Mouse (Mus musculus) olfactory bulb, adult 2 months (tissue): ENCODE measurements at regions not wholly inside any gene's neighbourhood (a gene's known extent, or its start where the extent isn't known, plus 50 kb on each side); places are given as distances from the start of the nearest gene placed in this dataset.

ENCODE experiments used
- CTCF ChIP-seq: fragments of 200-500 bp; IDR thresholded peaks from 2 replicates; pipeline ENCODE4 v1.5.1; 2012; ENCODE audit warnings: low read depth, mild to moderate bottlenecking, low read length, moderate library complexity; ENCODE audit not compliant: insufficient read depth
- POLR2A ChIP-seq: fragments of 200-500 bp; IDR thresholded peaks from 2 replicates; pipeline ENCODE4 v1.6.1; 2012; ENCODE audit warnings: mild to moderate bottlenecking, low read depth, low read length, moderate library complexity; ENCODE audit not compliant: insufficient read depth

DNA sequence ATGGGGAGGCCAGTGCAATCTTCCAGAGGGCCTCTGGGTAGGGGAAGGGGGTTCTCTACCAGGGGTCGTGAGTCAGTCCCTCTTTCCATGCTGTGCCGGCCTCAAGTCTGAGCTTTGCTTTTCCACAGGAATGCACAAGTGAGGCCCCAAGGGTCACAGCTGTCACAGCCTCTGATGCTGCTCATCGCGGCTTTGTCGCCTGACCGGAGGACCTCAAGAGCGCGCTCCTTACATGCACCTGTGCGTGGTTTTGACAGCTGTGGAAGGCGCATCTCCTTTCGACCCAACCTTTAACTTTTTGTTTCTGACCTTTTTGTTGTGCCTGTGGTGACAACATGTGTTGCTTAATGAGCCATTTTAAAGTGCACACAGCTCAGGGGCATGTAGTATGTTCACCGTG lies 258.3 kb downstream of the Uaca start:
- TF ChIP-seq CTCF (no peak), POLR2A (no peak)
